Mouse (Mus musculus): ENCODE data around the gene Tox3. TPM values are rescaled to one million over a fixed set of nuclear protein-coding genes. Genes with fewer than 3 reads are reported as not detected.

The Tox3 gene
- polyA plus RNA-seq (2015; fragmentation: Nextera tagmentation; extraction: Ambion mirVana) = 18.7 and 22.9 TPM in 2 replicates

DNA sequence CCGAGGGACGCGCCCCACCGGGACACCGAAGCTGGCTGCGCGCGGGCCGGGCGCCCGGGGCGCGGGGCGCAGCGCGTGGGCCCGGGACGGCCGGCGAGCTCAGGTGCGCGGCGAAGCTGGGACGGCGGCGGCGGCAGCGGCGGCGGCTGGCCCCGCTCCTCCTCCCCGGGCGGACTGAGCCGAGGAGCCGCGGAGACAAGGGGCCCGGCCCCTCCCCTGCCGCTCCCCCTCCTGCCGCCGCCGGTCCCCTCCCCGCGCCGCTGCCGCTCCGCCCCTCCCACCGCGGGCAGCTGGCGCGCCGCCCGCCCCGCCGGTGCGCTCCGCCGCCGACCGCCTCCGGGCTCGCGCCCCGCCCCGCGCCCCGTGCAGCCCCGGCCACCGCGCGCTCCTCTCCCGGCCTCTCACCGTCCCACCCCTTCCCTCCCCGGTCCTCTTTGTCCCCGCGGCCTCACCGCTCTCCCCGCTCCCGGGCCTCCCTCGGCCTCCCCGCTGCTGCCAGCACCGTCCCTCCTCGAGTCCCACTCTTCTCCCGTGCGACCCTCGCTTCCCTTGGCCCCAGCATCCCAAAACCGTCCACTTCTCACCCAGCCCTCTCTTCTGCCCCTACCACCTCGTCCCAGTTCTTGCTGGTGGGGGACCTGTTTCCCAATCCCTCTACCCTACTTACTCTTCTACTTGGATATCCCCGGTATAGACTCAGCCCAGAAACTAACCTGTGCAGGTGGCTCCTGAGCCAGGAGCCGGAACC is at the start of gene Tox3:
TSS of gene Tox3 (minus strand) at position 166 of the 748 bp plus-strand sequence.

Measured in neural tube, postnatal 0 days (tissue).